Mouse (Mus musculus): ENCODE results near the gene Rcor3. TPM values are rescaled to one million over a fixed set of nuclear protein-coding genes. Genes with fewer than 3 reads are reported as not detected.

The Rcor3 gene
- total and polyA plus RNA-seq, 3 experiments, result 1.5 to 3.9 (median 3.1) TPM

GRCm38 (mm10) chr1:192052986-192053385 is 84.9 kb downstream of the Rcor3 start:
- H3K27me3 ChIP-seq (replicated peaks), result no peaks in the 10 kb centered on the region
- H3K36me3 ChIP-seq (replicated peaks in 1 of 2; ENCODE audit: control insufficient read depth in 1 of 2, insufficient read depth in 1 of 2, low read length in 1 of 2), result peaks cover 34 to 46% of the 10 kb centered on the region in 2 experiments
- no peak overlapping the region for H3K4me3 ChIP-seq (replicated peaks in 1 of 3; ENCODE audit: low read depth in 2 of 3, low read length in 2 of 3, poor library complexity in 1 of 3)
- no peaks in the 10 kb centered on the region for H3K9me3 ChIP-seq (replicated peaks; ENCODE audit: low read length)
- no peaks in the 10 kb centered on the region for H3K79me2 ChIP-seq (replicated peaks; ENCODE audit: control insufficient read depth, extremely low read depth, insufficient read depth, poor library complexity, severe bottlenecking)
- dilution Hi-C loops (cut with MboI; ENCODE audit: extremely low pct_ligation_motif_present, extremely low pct_unique_long_range_greater_than_20kb, low sequenced_read_pairs), result no loop called here
- H3K4me2 ChIP-seq (ENCODE audit: insufficient read depth, low read depth, poor library complexity, severe bottlenecking), result no peak overlapping the region
- H3K27ac ChIP-seq (ENCODE audit: insufficient read depth, low read depth), result no peak overlapping the region
- H3K4me1 ChIP-seq (ENCODE audit: control insufficient read depth in 1 of 2, insufficient read depth in 2 of 2), result no peaks in the 10 kb centered on the region
- no peak for TF ChIP-seq ELF1 (IDR thresholded peaks at IDR 0.05; ENCODE audit: low read depth, low read length)
- TF ChIP-seq HCFC1 (IDR thresholded peaks at IDR 0.05; ENCODE audit: low read depth, low read length), result no peak
- TF ChIP-seq ZC3H11A (IDR thresholded peaks at IDR 0.05; ENCODE audit: low read depth, low read length), result no peak
- no peak for TF ChIP-seq ZKSCAN1 (IDR thresholded peaks at IDR 0.05; ENCODE audit: borderline replicate concordance, low read depth, low read length)
- no peak for TF ChIP-seq POLR2AphosphoS2 (IDR thresholded peaks at IDR 0.05; ENCODE audit: low read depth, low read length)
- TF ChIP-seq TCF12 (IDR thresholded peaks at IDR 0.05; ENCODE audit: low read depth, low read length), result no peak
- in situ Hi-C loops (cut with MboI; ENCODE audit: low pct_ligation_motif_present, low pct_unique_long_range_greater_than_20kb, low sequenced_read_pairs), result no loop called here
- no peak for DNase-seq (ENCODE audit: extremely low read depth)
- no peak overlapping the region for H3K9ac ChIP-seq (ENCODE audit: insufficient read depth, low read depth)

- TF ChIP-seq MAZ (IDR thresholded peaks at IDR 0.05; ENCODE audit: low read depth, low read length) (no peak), PAX5 (IDR thresholded peaks at IDR 0.05; ENCODE audit: low read length) (no peak), CHD1 (IDR thresholded peaks at IDR 0.05; ENCODE audit: low read depth, low read length) (no peak), JUND (conservative IDR thresholded peaks at IDR 0.05; ENCODE audit: low read depth, low read length) (no peak), NELFE (IDR thresholded peaks at IDR 0.05; ENCODE audit: low read depth, low read length) (no peak), ZKSCAN1 (IDR thresholded peaks at IDR 0.05; ENCODE audit: borderline replicate concordance, low read depth, low read length) (no peak), MAFK (IDR thresholded peaks at IDR 0.05; ENCODE audit: insufficient replicate concordance, low read length) (no peak), ELF1 (IDR thresholded peaks at IDR 0.05; ENCODE audit: low read depth, low read length) (no peak), HCFC1 (IDR thresholded peaks at IDR 0.05; ENCODE audit: low read depth, low read length) (no peak)
- H3K27me3 ChIP-seq (replicated peaks), result no peaks in the 10 kb centered on the region
- no peak overlapping the region for H3K9ac ChIP-seq (ENCODE audit: insufficient read depth, low read depth)
- peaks cover 30 to 42% of the 10 kb centered on the region in 2 experiments for H3K36me3 ChIP-seq (replicated peaks in 1 of 2; ENCODE audit: control insufficient read depth in 1 of 2, insufficient read depth in 1 of 2, low read length in 1 of 2)
- in situ Hi-C loops (cut with MboI; ENCODE audit: low pct_ligation_motif_present, low pct_unique_long_range_greater_than_20kb, low sequenced_read_pairs) (no loop called here), dilution Hi-C loops (cut with MboI; ENCODE audit: extremely low pct_ligation_motif_present, extremely low pct_unique_long_range_greater_than_20kb, low sequenced_read_pairs) (no loop called here)
- H3K79me2 ChIP-seq (replicated peaks; ENCODE audit: control insufficient read depth, extremely low read depth, insufficient read depth, poor library complexity, severe bottlenecking), result no peaks in the 10 kb centered on the region
- no peak overlapping the region for H3K27ac ChIP-seq (ENCODE audit: insufficient read depth, low read depth)
- no peaks in the 10 kb centered on the region for H3K9me3 ChIP-seq (replicated peaks; ENCODE audit: low read length)
- no peaks in the 10 kb centered on the region for H3K4me1 ChIP-seq (ENCODE audit: control insufficient read depth in 1 of 2, insufficient read depth in 2 of 2)
- H3K4me3 ChIP-seq (replicated peaks in 1 of 3; ENCODE audit: low read depth in 2 of 3, low read length in 2 of 3, poor library complexity in 1 of 3), result no peak overlapping the region
- DNase-seq (ENCODE audit: extremely low read depth), result no peak
- H3K4me2 ChIP-seq (ENCODE audit: insufficient read depth, low read depth, poor library complexity, severe bottlenecking), result no peak overlapping the region
Observed at GRCm38 (mm10) chr1:192052461-192052860, 85.4 kb downstream of the Rcor3 start.

Other genes starting within 250 kb of the Rcor3 start
- 4.5 and 4.6 TPM in 2 replicates for gene Slc30a1, start 231.3 kb downstream of the Rcor3 start, total RNA-seq (2012; rRNA removed)
- 8.9 and 9.4 TPM in 2 replicates for gene Slc30a1, start 231.3 kb downstream of the Rcor3 start, total RNA-seq (2014; rRNA removed)
- gene Slc30a1, start 231.3 kb downstream of the Rcor3 start, polyA plus RNA-seq (2012; ENCODE audit: insufficient read length, low read depth), result 12.7 and 15.8 TPM in 2 replicates
- 0.25 and 0.29 TPM in 2 replicates for gene Rd3, start 160.7 kb downstream of the Rcor3 start, total RNA-seq (2012; rRNA removed)
- gene Rd3, start 160.7 kb downstream of the Rcor3 start, total RNA-seq (2014; rRNA removed), result 0.47 and 0.58 TPM in 2 replicates
- gene Rd3, start 160.7 kb downstream of the Rcor3 start, polyA plus RNA-seq (2012; ENCODE audit: insufficient read length, low read depth), result 0.44 and 0.55 TPM in 2 replicates
- gene Traf5, start 45.5 kb downstream of the Rcor3 start, total RNA-seq (2012; rRNA removed), result 30.5 and 38.7 TPM in 2 replicates
- gene Traf5, start 45.5 kb downstream of the Rcor3 start, total RNA-seq (2014; rRNA removed), result 16.9 and 21.3 TPM in 2 replicates
- 32.3 and 42.8 TPM in 2 replicates for gene Traf5, start 45.5 kb downstream of the Rcor3 start, polyA plus RNA-seq (2012; ENCODE audit: insufficient read length, low read depth)
- not detected in 2 replicates for gene Kcnh1, start 52.7 kb upstream of the Rcor3 start, total RNA-seq (2012; rRNA removed)
- gene Kcnh1, start 52.7 kb upstream of the Rcor3 start, total RNA-seq (2014; rRNA removed), result not detected in 2 replicates
- gene Kcnh1, start 52.7 kb upstream of the Rcor3 start, polyA plus RNA-seq (2012; ENCODE audit: insufficient read length, low read depth), result not detected in 2 replicates

All from CH12.LX (cell line).